Mouse (Mus musculus): ENCODE measurements around the gene Nudt17. TPM values are rescaled to one million over a fixed set of nuclear protein-coding genes. Genes with fewer than 3 reads are reported as not detected.
"Not testable (repeated sequence)": the region's sequence is repeated elsewhere in the genome, so short reads cannot be mapped to it uniquely, and the experiment has no call there.

The Nudt17 gene
- total RNA-seq, 4 experiments from 2014 or later: 0.39 to 0.68 (median 0.54) TPM

DNA sequence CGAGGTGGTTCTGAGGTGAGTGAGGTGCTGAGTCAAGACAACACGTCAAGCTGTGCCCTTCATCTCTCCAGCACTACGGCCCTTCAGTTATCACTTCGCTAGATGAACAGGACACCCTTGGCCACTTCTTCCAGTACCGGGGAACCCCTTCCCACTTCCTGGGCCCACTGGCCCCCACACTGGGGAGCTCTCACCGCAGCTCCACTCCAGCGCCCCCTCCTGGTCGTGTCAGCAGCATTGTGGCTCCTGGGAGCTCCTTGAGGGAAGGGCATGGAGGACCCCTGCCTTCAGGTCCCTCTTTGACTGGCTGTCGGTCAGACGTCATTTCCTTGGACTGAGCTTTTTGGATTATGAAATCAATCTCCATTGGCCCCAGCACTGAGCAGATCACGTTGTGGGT is 3.6 kb downstream of the Nudt17 start:
- no peak for DNase-seq (ENCODE audit: low spot score in 2 of 2)

DNA sequence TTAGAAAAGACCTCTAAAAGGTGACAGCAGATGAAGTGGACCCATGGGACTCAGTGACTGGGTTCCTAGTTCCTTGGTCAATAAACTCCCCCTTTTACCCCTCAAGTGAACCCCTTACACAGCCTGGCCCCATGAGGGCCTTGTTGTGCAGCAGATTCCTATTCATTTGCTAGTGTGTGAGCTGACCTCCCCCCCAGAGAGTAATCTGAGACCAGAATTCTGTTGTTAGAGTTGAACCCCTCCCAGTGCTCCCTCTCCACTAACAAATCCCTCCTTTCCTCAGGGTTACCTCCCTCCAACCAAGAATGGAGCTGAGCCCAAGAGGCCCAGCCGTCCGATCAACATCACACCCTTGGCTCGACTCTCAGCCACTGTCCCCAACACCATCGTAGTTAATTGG is 7.4 kb downstream of the Nudt17 start:
- DNase-seq (ENCODE audit: low spot score in 2 of 2): no peak

DNA sequence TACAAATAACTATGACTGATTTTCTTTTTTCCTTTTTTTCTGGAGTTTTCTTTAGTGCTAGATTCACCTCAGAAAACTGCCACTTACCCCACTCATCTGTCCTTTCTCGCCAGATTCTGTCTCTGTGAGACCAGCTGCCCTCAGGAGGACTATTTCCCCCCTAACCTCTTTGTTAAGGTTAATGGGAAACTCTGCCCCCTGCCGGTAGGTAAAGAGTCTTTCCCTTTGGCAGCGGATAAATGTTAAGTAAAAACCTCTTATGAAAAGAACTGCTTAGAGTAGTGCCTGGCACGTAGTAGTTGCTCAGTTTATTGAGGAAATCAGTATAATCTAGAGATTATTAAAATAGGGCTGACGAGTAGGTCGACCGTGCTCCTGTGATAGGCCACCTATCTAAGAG is 8.0 kb downstream of the Nudt17 start:
- no peak for DNase-seq (ENCODE audit: low spot score in 2 of 2)

DNA sequence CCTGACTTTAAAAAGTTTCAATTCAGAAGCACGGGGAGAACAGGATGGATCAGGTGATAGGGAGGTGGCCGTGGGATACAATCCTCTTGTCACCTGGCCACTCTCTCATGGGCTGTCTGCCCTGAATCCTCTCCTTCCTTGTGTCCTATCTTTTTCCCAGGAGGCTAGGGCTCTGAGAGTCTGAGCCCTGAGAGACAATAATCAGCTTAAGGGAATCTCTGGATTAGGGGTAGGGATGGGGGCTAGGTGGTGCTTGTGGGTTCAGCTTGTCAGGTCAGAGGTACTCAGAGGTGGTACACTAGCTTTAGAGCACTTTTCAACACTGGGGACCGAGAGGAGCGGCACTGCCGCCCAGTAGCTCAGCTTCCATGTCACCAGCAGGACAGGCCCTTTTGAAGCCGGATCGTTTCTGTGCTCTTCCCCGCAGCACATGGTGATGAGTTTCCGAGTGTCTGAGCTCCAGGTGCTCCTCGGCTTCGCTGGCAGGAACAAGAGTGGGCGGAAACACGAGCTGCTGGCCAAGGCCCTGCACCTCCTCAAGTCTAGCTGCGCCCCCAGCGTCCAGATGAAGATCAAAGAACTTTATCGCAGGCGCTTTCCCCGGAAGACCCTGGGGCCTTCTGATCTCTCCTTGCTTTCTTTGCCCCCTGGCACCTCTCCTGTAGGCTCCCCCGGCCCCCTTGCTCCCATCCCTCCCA is 9.2 kb downstream of the Nudt17 start:
- DNase-seq (ENCODE audit: low spot score in 2 of 2): no peak

DNA sequence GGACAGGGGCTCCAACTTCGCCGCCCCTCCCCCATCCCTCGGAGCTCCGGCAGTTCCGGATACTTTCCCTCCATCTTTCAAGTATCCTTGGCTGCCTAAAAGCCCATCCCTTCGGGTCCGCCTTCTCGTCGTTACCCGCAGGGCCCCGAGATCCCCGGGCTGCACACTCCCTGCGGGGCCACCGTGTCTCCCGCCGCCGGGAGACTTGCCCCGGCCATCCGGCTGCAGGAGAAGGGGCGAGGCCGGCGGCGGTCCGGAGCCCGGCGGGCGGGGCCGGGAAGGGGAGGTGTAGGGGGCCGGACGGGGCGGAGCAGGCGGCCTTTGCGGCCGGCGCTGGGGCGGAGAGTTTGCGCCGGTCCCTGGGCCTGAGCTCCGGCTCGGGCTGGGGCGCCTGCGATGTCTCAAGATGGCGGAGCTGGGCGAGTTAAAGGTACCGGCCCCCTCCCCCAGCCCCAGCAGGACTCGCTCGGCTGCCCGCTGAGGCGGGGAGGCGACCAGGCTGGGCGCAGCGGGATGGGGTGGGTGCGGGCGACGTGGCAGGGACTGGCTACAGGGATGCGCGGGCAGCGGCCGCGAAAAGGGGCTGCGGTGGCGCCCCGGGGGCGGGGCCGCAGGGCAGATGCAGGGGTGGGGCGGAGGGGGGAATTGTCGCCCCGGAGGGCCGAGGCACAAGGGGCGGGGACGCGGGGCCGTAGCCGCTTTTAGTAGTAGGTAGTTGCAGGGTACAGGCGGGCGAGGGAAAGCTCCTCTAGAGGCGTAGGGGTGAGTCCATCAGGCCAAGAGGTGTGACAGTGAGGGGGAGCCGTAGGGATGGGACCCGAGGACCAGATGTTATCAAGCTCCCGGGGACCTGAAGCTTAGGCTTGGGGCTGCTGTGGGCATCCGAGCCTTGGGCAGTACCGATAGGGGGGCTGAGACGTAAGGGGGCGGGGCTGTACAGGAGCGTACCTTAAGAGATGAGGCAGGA is 11.3 kb downstream of the Nudt17 start:
- peak; percentile 82 to 88 for DNase-seq (ENCODE audit: low spot score in 2 of 2)

DNA sequence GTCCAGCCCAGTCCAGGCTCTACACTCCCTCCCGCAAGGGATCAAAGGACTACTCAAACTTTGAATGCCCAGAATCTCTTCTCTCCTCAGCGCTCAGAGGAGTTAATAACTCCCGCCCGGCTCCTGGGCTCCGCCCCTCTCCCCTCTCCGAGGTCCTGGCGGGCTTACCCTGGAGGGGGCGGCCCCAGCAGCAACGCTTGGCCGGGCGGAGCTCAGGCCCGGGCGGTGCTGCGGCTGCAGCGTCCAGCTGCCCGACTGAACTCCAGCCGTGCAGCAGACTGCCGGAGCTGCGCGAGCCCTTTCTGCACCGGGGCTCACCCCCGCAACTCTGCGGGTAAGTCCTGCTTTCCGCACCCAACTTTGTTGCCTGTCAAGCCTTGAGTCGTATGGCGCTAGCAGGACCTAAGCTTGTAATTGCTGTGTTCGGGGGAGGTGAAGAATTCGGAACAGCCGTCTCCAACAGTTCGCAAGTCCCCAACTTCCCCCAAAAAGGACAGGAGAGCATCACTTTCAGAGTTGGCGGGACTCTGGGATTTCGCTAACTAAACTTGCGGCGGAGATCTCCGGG is 12.1 kb downstream of the Nudt17 start, which contains the start of gene Pias3:
TSS of gene Pias3 (plus strand) at position 187 of the 568 bp plus-strand sequence.
- DNase-seq (ENCODE audit: low spot score in 2 of 2): peak; percentile 68 to 76

DNA sequence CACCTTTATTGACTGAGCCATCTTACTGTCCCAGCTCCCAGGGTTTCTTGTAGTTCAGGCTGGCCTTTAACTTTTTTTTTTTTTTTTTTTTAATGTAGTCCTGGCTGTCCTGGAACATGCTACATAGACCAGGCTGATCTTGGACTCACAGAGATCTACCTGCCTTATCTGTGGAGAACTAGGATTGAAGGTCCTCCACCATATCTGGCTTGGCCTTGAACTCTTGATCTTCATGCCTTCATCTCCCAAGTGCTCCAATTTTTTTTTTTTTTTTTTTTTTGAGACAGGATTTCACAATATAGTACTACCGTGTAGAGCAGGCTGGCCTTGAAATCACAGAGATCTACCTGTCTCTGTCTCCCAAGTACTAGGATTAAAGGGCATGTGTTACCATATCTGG is 14.8 kb downstream of the Nudt17 start:
- DNase-seq (ENCODE audit: low spot score in 2 of 2): no peak

DNA sequence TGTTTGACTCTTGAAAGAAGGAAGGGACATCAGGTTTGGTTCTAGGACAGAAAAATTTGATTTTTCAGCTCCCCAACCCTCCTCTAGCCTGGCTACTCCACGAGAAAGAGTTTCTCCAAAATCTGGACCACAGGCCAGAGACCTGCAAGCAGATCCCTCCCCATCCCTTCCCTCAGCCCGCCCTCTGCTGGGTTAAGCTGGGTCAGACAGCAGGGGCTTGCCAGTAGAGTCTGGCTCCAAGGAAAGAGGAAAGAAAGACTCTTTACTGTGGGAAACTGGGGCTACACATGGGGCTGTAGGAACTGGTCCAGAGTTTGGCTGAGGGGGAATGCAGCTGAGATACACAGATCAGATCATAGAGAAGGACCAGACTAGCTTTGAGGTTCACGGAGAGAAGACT is 15.9 kb downstream of the Nudt17 start:
- no peak for DNase-seq (ENCODE audit: low spot score in 2 of 2)

DNA sequence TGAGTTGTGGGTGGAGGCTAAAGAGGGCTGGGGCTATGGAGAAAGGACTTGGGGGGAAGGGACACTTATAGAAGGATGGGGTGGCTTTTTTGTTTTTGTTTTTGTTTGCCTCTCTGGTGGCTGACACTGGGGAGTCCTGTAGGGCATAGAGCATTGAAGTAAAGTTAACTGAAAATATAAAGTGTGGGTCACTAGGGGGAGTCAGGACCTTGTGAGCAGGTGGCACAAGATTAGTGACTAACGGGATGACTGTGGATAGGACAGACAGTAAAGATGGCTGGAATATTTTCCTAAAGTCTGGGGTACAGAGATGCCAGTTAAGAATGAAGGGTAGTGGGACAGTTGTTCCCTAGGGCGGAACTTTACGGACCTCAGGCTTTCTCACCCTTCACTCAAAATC is 18.1 kb downstream of the Nudt17 start:
- no peak for DNase-seq (ENCODE audit: low spot score in 2 of 2)

DNA sequence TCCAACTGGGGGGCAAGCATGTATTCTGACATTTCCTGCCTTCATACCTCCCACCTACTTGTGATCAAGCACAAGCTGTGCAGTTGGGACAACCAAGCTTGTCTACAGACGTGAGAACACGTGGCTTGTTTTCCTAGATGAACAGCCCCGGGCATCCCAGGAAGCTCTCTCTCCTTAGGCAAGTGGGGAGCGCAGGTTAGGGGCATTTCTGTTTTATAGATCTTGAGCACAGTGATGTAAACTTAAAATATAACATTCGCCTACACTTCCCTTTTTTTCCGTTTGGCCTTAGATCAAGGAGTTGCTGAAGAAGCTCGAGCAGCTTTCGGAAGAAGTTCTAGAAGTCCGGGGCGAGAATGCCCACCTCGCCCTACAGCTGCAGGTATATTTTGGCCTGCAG is 19.5 kb downstream of the Nudt17 start:
- DNase-seq (ENCODE audit: low spot score in 2 of 2): no peak

DNA sequence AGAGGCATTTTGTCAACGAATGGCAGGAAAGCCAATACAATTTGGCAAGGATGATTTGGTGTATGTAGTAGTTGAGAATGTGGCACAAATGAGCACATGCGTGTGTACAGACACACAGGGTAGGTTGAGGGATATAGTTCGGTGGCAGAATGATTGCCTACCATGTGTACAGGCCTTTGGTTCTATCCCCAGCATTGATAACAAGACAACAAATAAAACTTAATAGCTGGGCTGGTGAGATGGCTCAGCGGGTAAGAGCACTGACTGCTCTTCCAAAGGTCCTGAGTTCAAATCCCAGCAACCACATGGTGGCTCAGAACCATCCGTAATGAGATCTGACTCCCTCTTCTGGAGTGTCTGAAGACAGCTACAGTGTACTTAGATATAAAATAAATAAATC is 22.3 kb downstream of the Nudt17 start:
- not testable (repeated sequence) for DNase-seq (ENCODE audit: low spot score in 2 of 2)

DNA sequence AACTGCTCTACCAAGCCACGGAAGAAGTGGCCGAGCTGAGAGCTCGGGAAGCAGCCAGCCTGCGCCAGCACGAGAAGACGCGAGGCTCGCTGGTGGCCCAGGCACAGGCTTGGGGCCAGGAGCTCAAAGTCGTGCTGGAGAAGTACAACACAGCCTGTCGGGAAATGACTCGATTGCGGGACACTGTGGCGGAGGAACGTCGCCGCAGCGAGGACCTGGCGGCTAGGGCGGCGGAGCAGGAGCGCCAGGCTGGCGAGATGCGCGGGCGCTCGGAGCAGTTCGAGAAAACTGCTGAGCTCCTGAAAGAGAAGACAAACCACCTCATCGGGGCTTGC is 23.6 kb downstream of the Nudt17 start:
- DNase-seq (ENCODE audit: low spot score in 2 of 2): no peak

DNA sequence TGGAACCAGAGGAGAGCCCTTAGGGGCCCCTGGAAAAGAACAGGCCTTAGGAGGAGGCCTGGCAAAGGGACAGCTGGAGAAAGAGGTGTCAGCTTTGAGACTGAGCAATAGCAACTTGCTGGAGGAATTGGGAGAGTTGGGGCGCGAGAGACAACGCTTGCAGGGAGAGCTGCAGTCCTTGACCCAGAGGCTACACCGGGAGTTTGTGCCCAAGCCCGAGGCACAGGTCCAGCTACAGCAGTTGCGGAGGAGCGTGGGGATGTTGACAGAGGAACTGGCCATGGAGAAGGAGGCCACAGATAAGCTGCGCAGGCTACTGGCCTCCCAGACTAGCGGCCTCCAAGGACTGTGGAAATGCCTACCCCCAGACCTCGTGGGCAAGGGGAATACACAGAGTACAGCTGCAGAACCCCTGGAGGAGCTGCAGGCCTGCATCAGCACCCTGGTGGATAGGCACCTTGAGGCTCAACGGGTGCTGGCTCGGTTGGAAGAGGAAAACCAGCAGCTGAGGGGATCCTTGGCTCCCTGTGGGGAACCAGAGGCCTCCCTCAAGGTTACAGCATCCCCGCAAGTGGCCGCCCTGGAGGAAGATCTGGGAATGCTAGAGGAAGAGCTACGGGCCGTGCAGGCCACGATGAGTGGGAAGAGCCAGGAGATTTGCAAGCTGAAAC is 24.1 kb downstream of the Nudt17 start:
- DNase-seq (ENCODE audit: low spot score in 2 of 2): no peak

DNA sequence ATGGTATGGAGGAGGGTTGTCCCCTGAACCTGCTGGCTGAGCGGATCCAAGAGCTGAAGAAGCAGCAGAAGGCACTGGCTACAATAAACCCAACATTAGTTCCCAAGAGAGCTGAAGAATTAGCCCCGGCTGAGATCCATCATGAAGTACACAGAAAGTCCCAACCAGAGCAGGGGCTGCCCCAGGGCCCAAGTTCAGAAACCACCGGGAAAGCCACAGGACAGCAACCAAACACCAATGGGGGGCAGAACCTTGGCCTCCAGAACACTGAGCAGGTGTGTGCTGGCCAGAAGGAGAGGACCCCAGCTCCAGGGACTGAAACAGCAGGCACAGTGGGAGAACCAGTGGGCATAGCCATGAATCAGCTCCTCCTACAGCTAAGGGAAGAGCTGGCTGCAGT is 24.9 kb downstream of the Nudt17 start:
- DNase-seq (ENCODE audit: low spot score in 2 of 2): no peak

DNA sequence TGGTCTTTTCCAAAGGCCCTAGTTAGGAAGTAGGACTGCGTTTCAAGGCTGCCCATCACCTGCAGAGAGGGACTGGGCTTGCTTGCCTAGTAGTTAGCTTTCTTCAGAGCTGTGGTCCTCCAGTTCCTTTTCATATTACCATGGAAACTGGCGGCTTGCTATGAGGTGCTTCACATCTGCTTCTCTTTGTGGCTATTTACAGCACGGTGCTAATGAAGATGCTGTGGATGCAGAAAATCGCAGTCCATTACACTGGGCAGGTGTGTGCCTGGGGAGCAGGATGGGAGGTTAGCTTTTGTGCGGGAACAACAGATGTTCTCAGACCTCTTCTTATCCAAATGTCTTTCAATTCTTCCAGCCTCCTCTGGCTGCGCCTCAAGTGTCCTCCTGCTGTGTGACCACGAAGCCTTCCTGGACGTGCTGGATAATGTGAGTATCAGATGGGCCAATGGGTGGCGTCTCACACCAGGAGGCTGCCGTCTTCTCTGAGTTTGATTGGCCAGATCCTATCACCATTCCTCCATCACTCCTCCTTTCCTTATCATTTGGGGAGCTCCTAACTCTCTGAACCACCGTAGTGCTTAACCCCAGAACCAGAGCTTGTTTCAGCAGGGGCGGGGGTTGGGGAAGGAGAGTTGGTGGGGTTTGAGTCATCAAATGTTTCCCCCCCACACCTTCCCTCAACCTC is 27.9 kb downstream of the Nudt17 start:
- DNase-seq (ENCODE audit: low spot score in 2 of 2): no peak

DNA sequence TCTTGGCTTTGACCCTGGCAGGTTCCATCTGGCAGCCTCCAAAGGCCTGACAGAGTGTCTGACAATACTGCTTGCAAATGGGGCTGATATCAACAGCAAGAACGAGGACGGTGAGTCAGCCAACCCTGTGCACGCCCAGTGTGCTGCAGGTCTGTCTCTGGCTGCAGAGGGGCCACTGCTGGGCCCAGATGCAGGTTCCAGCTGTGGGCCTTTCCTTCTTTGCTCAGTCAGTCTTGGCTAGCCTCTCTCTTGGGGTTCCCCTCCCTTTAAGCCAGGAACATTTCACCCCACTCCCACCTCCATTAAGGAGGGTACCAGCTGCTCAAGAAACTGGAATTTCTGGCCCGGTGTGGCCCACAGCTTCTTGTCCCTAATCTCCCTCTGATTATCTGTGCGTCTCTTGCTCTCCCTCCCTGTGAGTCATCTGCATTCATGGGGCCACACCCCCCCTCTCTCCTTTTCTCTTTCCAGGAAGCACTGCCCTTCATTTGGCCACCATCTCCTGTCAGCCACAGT is 29.1 kb downstream of the Nudt17 start:
- no peak for DNase-seq (ENCODE audit: low spot score in 2 of 2)

DNA sequence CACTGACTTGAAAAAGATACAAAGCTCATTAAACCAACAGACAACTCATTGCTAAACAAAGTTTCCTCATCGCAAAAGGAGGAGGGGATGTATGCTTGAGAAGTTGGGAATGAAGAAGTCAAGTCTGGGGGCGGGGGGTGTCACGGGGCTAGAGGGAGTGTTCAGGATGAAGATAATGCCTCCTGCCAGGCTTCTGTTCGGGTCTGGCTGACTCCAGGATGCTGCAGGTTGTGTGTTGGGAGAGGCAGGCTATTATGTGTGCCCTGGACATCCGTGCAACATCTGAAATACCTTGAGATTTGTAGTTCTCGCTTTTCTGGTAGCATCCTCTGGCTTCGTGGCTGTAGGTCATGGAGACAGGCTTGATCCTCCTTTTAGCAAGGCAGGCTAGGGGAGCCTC is 29.9 kb downstream of the Nudt17 start:
- DNase-seq (ENCODE audit: low spot score in 2 of 2): no peak

DNA sequence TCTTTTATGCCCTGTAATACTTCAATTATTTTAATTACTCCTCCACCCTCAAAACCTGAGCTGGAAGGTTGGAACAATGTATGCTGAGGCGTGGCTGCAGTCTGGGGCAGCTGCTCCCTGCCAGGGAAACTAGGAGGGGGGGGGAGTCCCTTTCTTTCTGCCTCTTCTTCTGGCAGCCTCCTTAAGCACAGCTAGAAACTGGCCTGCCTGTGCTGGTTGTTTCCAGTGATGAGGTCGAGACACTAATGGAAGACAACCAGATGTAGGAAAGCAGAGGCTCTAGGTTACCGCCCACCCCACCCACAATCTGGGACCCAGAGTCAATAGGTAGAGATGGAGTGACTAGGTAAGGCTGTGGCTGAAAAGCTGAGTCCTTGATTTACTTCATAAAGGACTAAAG is 32.7 kb downstream of the Nudt17 start:
- no peak for DNase-seq (ENCODE audit: low spot score in 2 of 2)

DNA sequence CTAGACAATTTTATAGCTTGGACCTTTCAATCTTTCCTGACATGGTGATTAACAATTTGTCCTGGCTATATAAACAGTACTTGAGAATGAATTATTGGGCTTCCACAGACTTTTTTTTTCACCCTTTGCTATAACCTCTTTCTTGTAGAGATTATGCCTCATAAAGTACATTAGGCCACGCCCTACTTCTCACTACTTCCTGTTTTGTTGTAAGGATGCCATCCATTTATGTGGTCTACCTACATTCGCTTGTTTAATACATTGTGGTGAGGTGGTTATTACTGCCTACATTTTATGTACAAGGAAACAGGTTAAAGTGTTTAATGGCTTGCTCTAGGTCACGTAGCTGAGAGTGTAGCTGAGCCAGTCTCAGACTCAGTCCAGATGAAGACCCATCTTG is 33.2 kb downstream of the Nudt17 start:
- DNase-seq (ENCODE audit: low spot score in 2 of 2): no peak

DNA sequence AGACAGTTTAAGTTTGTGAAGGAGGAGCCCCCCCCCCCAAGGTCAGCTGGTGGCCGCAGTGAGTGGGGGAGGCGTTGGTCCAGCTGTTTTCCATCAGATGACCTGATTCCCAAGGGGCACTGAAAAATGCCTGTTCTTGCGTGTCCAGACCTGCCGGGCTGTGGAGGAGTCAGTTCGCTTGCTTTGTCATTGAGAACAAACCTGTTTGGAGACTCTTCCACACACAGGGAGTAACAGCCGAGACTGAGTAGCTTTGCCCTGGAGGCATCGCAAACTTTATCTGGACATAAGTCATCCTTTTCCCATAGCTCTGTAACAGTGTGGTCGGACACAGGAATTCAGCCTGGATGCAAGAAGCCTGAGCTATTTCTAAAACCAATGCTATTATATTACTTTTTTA is 33.9 kb downstream of the Nudt17 start:
- no peak for DNase-seq (ENCODE audit: low spot score in 2 of 2)

DNA sequence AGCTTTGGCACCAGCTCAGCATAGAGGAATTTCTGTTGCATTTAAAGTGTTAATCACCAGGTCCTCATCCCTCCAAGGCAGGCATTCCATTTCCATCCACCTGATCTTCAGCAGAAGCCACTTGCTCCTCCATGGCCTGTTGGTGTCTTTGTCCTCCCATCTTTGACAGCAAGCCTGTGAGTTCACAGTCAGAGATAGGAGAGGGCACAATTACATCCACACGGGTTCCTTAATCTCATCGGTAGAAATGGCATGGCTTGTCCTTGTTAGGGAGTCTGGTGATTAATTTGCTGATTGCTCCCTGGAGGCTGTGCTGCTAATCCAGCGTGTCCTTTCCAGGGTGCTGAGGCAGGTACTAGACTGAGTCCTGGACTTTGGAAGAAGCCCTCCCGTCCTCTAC is 34.8 kb downstream of the Nudt17 start:
- DNase-seq (ENCODE audit: low spot score in 2 of 2): no peak

All from gastrocnemius, adult 8-10 months (tissue).